Mouse (Mus musculus) liver, postnatal 0 days (tissue): Measurements from ENCODE around the gene Tnnt2.

Experiments used
- CTCF ChIP-seq: sonication (generic); IDR thresholded peaks from 2 replicates; pipeline ENCODE4 v1.5.1; 2016; ENCODE audit warnings: antibody characterized with exemption, low read depth
- EP300 ChIP-seq: IDR thresholded peaks from 2 replicates; pipeline ENCODE4 v1.6.1; 2016; ENCODE audit warnings: antibody characterized with exemption, low read depth, mild to moderate bottlenecking

- no peak for TF ChIP-seq CTCF
- no peak for TF ChIP-seq EP300
Observed at GRCm38 (mm10) chr1:135843519-135844262, 7.5 kb downstream of the Tnnt2 start.
